Mouse (Mus musculus): ENCODE measurements around the gene Gm17657. TPM values are rescaled to one million over a fixed set of nuclear protein-coding genes. Genes with fewer than 3 reads are reported as not detected.

Gene Gm17657
- total and polyA plus RNA-seq, 2 experiments from 2014 or later: not detected

DNA sequence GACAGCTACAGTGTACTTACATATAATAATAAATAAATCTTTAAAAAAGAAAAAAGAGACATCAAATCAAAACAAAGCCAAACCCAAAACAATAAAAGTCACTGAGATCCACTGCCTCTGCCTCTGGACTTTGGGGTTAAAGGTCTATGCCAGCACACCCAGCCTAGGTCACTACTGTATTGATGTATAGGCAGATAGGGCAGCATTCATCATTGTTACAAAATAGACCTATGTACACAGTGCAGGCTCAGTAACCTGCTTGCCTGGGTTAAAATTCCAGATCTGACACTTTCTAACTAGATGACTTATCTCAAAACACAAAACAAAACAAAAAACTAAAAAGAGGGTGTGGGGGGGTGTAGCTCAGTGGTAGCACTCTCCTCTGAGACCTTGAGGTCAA, 4.7 kb upstream of the Gm17657 start:
- H3K4me2 ChIP-seq (ENCODE audit: low read depth, low read length): no peak overlapping the region
- no peak overlapping the region for H3K9ac ChIP-seq (replicated peaks; ENCODE audit: low read depth, low read length)
- no peak overlapping the region for H3K27ac ChIP-seq (ENCODE audit: low read depth)
- H3K9me3 ChIP-seq (replicated peaks; ENCODE audit: control insufficient read depth, low read length): no peaks in the 10 kb centered on the region
- H3K27me3 ChIP-seq (ENCODE audit: control insufficient read depth, insufficient read depth, low read length): no peaks in the 10 kb centered on the region
- TF ChIP-seq EP300 (IDR thresholded peaks at IDR 0.05; ENCODE audit: low read depth) (no peak), CTCF (IDR thresholded peaks at IDR 0.05; ENCODE audit: low read depth) (no peak)
- ATAC-seq (ENCODE audit: insufficient read depth, low read depth) (no peak), DNase-seq (ENCODE audit: low spot score) (no peak)
- peaks cover 18% of the 10 kb centered on the region for H3K4me1 ChIP-seq (ENCODE audit: control insufficient read depth, insufficient read depth)
- no peaks in the 10 kb centered on the region for H3K36me3 ChIP-seq (replicated peaks; ENCODE audit: control insufficient read depth, insufficient read depth, low read length)
- H3K4me3 ChIP-seq (ENCODE audit: low read depth, low read length): no peak overlapping the region

GRCm38 (mm10) chr17:29552162-29552732, 2.8 kb upstream of the Gm17657 start, which contains the start of gene Tmem217:
TSS of gene Tmem217 (minus strand) at chr17:29552385.
- H3K36me3 ChIP-seq (replicated peaks; ENCODE audit: control insufficient read depth, insufficient read depth, low read length): no peaks in the 10 kb centered on the region
- ATAC-seq (ENCODE audit: insufficient read depth, low read depth) (no peak), DNase-seq (ENCODE audit: low spot score) (no peak)
- no peak within 1 kb of the TSS for H3K27ac ChIP-seq (ENCODE audit: low read depth)
- no peaks in the 10 kb centered on the region for H3K27me3 ChIP-seq (ENCODE audit: control insufficient read depth, insufficient read depth, low read length)
- TF ChIP-seq EP300 (IDR thresholded peaks at IDR 0.05; ENCODE audit: low read depth) (no peak), CTCF (IDR thresholded peaks at IDR 0.05; ENCODE audit: low read depth) (no peak)
- no peak within 1 kb of the TSS for H3K9ac ChIP-seq (replicated peaks; ENCODE audit: low read depth, low read length)
- 85% methylated on average over 5 of the region's 5 CpGs for WGBS
- H3K4me3 ChIP-seq (ENCODE audit: low read depth, low read length): peak within 1 kb of the TSS; percentile 95; the same call in 1 of the 2 replicates
- peak within 1 kb of the TSS; percentile 98 for H3K4me2 ChIP-seq (ENCODE audit: low read depth, low read length)
- H3K9me3 ChIP-seq (replicated peaks; ENCODE audit: control insufficient read depth, low read length): no peaks in the 10 kb centered on the region
- H3K4me1 ChIP-seq (ENCODE audit: control insufficient read depth, insufficient read depth): peaks cover 18% of the 10 kb centered on the region

DNA sequence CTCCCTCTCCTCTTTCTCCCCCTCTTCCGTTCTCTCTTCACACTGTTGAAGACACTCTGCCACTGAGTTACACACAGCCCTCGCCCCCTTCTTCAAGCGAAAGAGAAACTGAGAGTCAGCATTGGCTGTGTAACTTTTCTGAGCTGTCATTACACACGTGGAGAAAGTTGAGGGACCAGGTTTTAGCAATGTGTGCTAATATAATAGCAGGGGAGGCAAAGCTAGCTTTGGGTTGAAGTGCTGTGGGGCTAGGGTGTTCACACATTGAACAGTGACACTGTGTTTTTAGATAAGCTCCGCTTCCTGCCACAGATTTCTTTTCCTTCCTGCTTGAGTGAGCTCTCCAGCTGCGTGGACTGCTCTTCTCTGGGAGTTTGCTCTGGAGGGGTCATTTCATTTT, 1.6 kb upstream of the Gm17657 start:
- Histone ChIP-seq H3K4me3 (ENCODE audit: low read depth, low read length) (peak overlapping the region; percentile 95), H3K9me3 (replicated peaks; ENCODE audit: control insufficient read depth, low read length) (no peaks in the 10 kb centered on the region), H3K4me2 (ENCODE audit: low read depth, low read length) (peak overlapping the region; percentile 98), H3K4me1 (ENCODE audit: control insufficient read depth, insufficient read depth) (peaks cover 15% of the 10 kb centered on the region), H3K27ac (ENCODE audit: low read depth) (peak overlapping the region; percentile 38; the same call in 1 of the 2 replicates), H3K36me3 (replicated peaks; ENCODE audit: control insufficient read depth, insufficient read depth, low read length) (no peaks in the 10 kb centered on the region), H3K27me3 (ENCODE audit: control insufficient read depth, insufficient read depth, low read length) (no peaks in the 10 kb centered on the region), H3K9ac (replicated peaks; ENCODE audit: low read depth, low read length) (no peak overlapping the region)
- ATAC-seq (ENCODE audit: insufficient read depth, low read depth) (no peak), DNase-seq (ENCODE audit: low spot score) (no peak)
- WGBS: 40% methylated on average over 6 of the region's 6 CpGs
- no peak for TF ChIP-seq CTCF (IDR thresholded peaks at IDR 0.05; ENCODE audit: low read depth)
- TF ChIP-seq EP300 (IDR thresholded peaks at IDR 0.05; ENCODE audit: low read depth): no peak

DNA sequence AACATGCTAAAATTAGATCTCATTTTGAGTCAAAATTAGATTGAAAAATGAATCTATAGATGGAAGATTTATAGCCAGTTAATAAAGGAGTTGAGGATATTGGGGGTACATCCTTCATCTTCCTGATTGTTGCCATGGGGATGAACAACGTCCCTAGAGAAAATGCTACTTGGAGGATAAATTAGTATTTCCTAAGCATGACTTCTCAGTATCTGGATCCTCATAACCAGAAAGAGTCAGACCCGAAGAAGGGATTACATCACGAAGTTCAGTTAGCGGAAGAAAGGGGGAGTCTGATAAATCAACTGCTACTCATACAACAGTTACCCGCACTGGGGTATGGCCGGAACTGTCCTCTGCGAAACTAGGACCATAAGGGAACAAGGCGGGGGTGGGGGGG, 444 bp downstream of the Gm17657 start:
- Histone ChIP-seq H3K27ac (ENCODE audit: low read depth) (no peak overlapping the region), H3K27me3 (ENCODE audit: control insufficient read depth, insufficient read depth, low read length) (no peaks in the 10 kb centered on the region), H3K4me1 (ENCODE audit: control insufficient read depth, insufficient read depth) (peaks cover 15% of the 10 kb centered on the region), H3K9ac (replicated peaks; ENCODE audit: low read depth, low read length) (no peak overlapping the region), H3K4me3 (ENCODE audit: low read depth, low read length) (no peak overlapping the region), H3K9me3 (replicated peaks; ENCODE audit: control insufficient read depth, low read length) (no peaks in the 10 kb centered on the region), H3K36me3 (replicated peaks; ENCODE audit: control insufficient read depth, insufficient read depth, low read length) (no peaks in the 10 kb centered on the region), H3K4me2 (ENCODE audit: low read depth, low read length) (peak overlapping the region; percentile 98; the same call in 1 of the 2 replicates)
- DNase-seq (ENCODE audit: low spot score) (no peak), ATAC-seq (ENCODE audit: insufficient read depth, low read depth) (no peak)
- WGBS: 45% methylated on average over 8 of the region's 8 CpGs
- TF ChIP-seq CTCF (IDR thresholded peaks at IDR 0.05; ENCODE audit: low read depth) (no peak), EP300 (IDR thresholded peaks at IDR 0.05; ENCODE audit: low read depth) (no peak)

DNA sequence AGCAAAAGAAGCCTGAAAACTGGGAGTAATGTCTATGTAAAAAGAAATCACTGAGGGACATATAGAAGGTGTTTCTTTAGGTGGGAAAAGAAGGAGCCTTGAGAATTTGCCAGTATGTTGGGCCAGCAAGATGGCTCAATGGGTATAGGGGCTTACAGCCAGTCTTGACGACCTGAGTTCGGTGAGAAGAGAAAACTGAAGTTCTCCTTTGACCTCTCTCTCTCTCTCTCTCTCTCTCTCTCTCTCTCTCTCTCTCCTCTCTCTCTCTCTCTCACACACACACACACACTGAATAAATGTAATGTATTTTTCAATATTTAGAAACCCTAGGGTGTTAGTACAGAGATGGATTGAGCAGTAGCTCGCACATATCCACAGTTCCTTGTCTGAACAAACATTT, 944 bp downstream of the Gm17657 start:
- no peak for ATAC-seq (ENCODE audit: insufficient read depth, low read depth)
- Histone ChIP-seq H3K27ac (ENCODE audit: low read depth) (no peak overlapping the region), H3K36me3 (replicated peaks; ENCODE audit: control insufficient read depth, insufficient read depth, low read length) (no peaks in the 10 kb centered on the region), H3K27me3 (ENCODE audit: control insufficient read depth, insufficient read depth, low read length) (no peaks in the 10 kb centered on the region), H3K4me3 (ENCODE audit: low read depth, low read length) (no peak overlapping the region), H3K9me3 (replicated peaks; ENCODE audit: control insufficient read depth, low read length) (no peaks in the 10 kb centered on the region), H3K4me2 (ENCODE audit: low read depth, low read length) (no peak overlapping the region), H3K4me1 (ENCODE audit: control insufficient read depth, insufficient read depth) (peaks cover 15% of the 10 kb centered on the region), H3K9ac (replicated peaks; ENCODE audit: low read depth, low read length) (no peak overlapping the region)
- TF ChIP-seq EP300 (IDR thresholded peaks at IDR 0.05; ENCODE audit: low read depth): no peak
- TF ChIP-seq CTCF (IDR thresholded peaks at IDR 0.05; ENCODE audit: low read depth): no peak
- DNase-seq (ENCODE audit: low spot score): no peak
- 62% methylated on average over 3 of the region's 3 CpGs for WGBS

GRCm38 (mm10) chr17:29545241-29545640, 4.2 kb downstream of the Gm17657 start:
- Histone ChIP-seq H3K27ac (ENCODE audit: low read depth) (no peak overlapping the region), H3K4me3 (ENCODE audit: low read depth, low read length) (no peak overlapping the region), H3K4me2 (ENCODE audit: low read depth, low read length) (no peak overlapping the region), H3K27me3 (ENCODE audit: control insufficient read depth, insufficient read depth, low read length) (no peaks in the 10 kb centered on the region), H3K36me3 (replicated peaks; ENCODE audit: control insufficient read depth, insufficient read depth, low read length) (no peaks in the 10 kb centered on the region), H3K9me3 (replicated peaks; ENCODE audit: control insufficient read depth, low read length) (no peaks in the 10 kb centered on the region), H3K9ac (replicated peaks; ENCODE audit: low read depth, low read length) (no peak overlapping the region), H3K4me1 (ENCODE audit: control insufficient read depth, insufficient read depth) (peaks cover 4% of the 10 kb centered on the region)
- ATAC-seq (ENCODE audit: insufficient read depth, low read depth) (no peak), DNase-seq (ENCODE audit: low spot score) (no peak)
- TF ChIP-seq EP300 (IDR thresholded peaks at IDR 0.05; ENCODE audit: low read depth) (no peak), CTCF (IDR thresholded peaks at IDR 0.05; ENCODE audit: low read depth) (no peak)
- 88% methylated on average over 5 of the region's 5 CpGs for WGBS
